Mouse (Mus musculus) embryonic facial prominence, embryonic 13.5 days (tissue): ENCODE results near the gene Aym1. TPM values are rescaled to one million over a fixed set of nuclear protein-coding genes. Genes with fewer than 3 reads are reported as not detected.

ENCODE experiments used
- microRNA-seq: library from miRNA; unstranded; fragments of <30 nt; microRNA quantifications from one replicate; pipeline ENCODE4, GENCODE M21; 2016
- polyA plus RNA-seq: library from polyadenylated mRNA; unstranded; fragments of >200 nt; fragmentation: Nextera tagmentation; extraction: Ambion mirVana; gene quantifications from 2 replicates; pipeline ENCODE4 v1.2.1, GENCODE M21; 2015

Gene Aym1
- polyA plus RNA-seq, 1 experiment from 2014 or later: not detected

Small RNA genes within 50 kb of the gene (microRNA-seq; reads per million reads assigned to microRNA genes)
- not detected for gene Mir7229
- not detected for gene Mir7230

Other genes with a start within 250 kb of the Aym1 start
- gene 2900026A02Rik, start 136.1 kb upstream of the Aym1 start, polyA plus RNA-seq: 8.6 and 10.2 TPM in 2 replicates
- gene Tmem211, start 130.4 kb upstream of the Aym1 start, polyA plus RNA-seq: 0.61 TPM in 1 of 2 replicates, not detected in the other
- gene Sgsm1, start 46.5 kb upstream of the Aym1 start, polyA plus RNA-seq: 2.7 and 3.5 TPM in 2 replicates
- 12.5 and 14.6 TPM in 2 replicates for gene Wscd2, start 133.0 kb downstream of the Aym1 start, polyA plus RNA-seq